Mouse (Mus musculus) forebrain, embryonic 14.5 days (tissue): Measurements from ENCODE around the gene BC037034. TPM values are rescaled to one million over a fixed set of nuclear protein-coding genes. Genes with fewer than 3 reads are reported as not detected.
"Not testable (repeated sequence)": the region's sequence is repeated elsewhere in the genome, so short reads cannot be mapped to it uniquely, and the experiment has no call there.

Source experiments
- ATAC-seq: fragments of 200-750 bp; cut with Nextera tagmentation; 2 replicates; pipeline ENCODE4 v1.8.0; 2017; ENCODE audit warnings: mild to moderate bottlenecking, moderate library complexity
- DNase-seq: peaks from one replicate; pipeline ENCODE4 v3.0.0-alpha.2; 2015; ENCODE audit warnings: low spot score
- H3K27ac ChIP-seq: fragments of 300-500 bp; sonication (generic); 2 replicates; pipeline ENCODE4 v1.5.1; 2014; ENCODE audit warnings: low read depth, mild to moderate bottlenecking, control low read depth, low read length, moderate library complexity
- H3K27me3 ChIP-seq: fragments of 300-500 bp; sonication (generic); replicated peaks from 2 replicates; pipeline ENCODE4 v1.6.1; 2014; ENCODE audit warnings: low read length, control low read depth, mixed read lengths; ENCODE audit not compliant: control insufficient read depth, insufficient read depth
- H3K36me3 ChIP-seq: fragments of 300-500 bp; sonication (generic); 2 replicates; pipeline ENCODE4 v1.6.1; 2014; ENCODE audit warnings: low read length, control low read depth; ENCODE audit not compliant: control insufficient read depth, insufficient read depth
- H3K4me1 ChIP-seq: fragments of 300-500 bp; sonication (generic); 2 replicates; pipeline ENCODE4 v1.6.1; 2014; ENCODE audit warnings: antibody characterized with exemption, low read length, control low read depth; ENCODE audit not compliant: control insufficient read depth, insufficient read depth
- H3K4me2 ChIP-seq: fragments of 300-500 bp; sonication (generic); 2 replicates; pipeline ENCODE4 v1.6.1; 2014; ENCODE audit warnings: mild to moderate bottlenecking, control low read depth, low read length
- H3K4me3 ChIP-seq: fragments of 300-500 bp; sonication (generic); 2 replicates; pipeline ENCODE4 v1.5.1; 2014; ENCODE audit warnings: low read depth, low read length, control low read depth
- H3K9ac ChIP-seq: fragments of 300-500 bp; sonication (generic); 2 replicates; pipeline ENCODE4 v1.6.1; 2014; ENCODE audit warnings: mild to moderate bottlenecking, low read length, control low read depth, moderate library complexity
- H3K9me3 ChIP-seq: fragments of 300-500 bp; sonication (generic); replicated peaks from 2 replicates; pipeline ENCODE4 v1.6.1; 2016; ENCODE audit warnings: low read length, control low read depth, mixed read lengths; ENCODE audit not compliant: control insufficient read depth
- WGBS: fragments of 180-500 bp; shearing (Covaris S2); extraction: QIAGEN DNeasy Blood & Tissue Kit; methylation state at CpG from one replicate; pipeline ENCODE4 v1.1.7; 2014; 5-methylcytosine and 5-hydroxymethylcytosine counted together
- polyA plus RNA-seq: library from polyadenylated mRNA; unstranded; fragments of >200 nt; fragmentation: Nextera tagmentation; extraction: Ambion mirVana; gene quantifications from 2 replicates; pipeline ENCODE4 v1.2.1, GENCODE M21; 2014

The BC037034 gene
- polyA plus RNA-seq, 1 experiment from 2014 or later: 8.9 TPM

GRCm38 (mm10) chr5:138216632-138217031 lies 47.2 kb downstream of the BC037034 start:
- not testable (repeated sequence) for DNase-seq, H3K4me2 ChIP-seq, H3K9ac ChIP-seq, H3K36me3 ChIP-seq, ATAC-seq, H3K27me3 ChIP-seq, H3K4me1 ChIP-seq, H3K27ac ChIP-seq, H3K4me3 ChIP-seq, H3K9me3 ChIP-seq
- WGBS: 95% methylated on average over 13 of the region's 13 CpGs

Other genes with a start within 250 kb of the BC037034 start
- gene Smok3a, start 242.8 kb downstream of the BC037034 start, polyA plus RNA-seq: not detected in 2 replicates
- gene Smok3b, start 242.6 kb downstream of the BC037034 start, polyA plus RNA-seq: not detected in 2 replicates
- gene Smok3c, start 210.8 kb downstream of the BC037034 start, polyA plus RNA-seq: not detected in 2 replicates
- 32.6 and 36.6 TPM in 2 replicates for gene Zkscan1, start 178.9 kb downstream of the BC037034 start, polyA plus RNA-seq
- gene Zscan21, start 147.1 kb downstream of the BC037034 start, polyA plus RNA-seq: 137 and 147 TPM in 2 replicates
- 21.8 and 24.3 TPM in 2 replicates for gene Zfp113, start 108.3 kb downstream of the BC037034 start, polyA plus RNA-seq
- gene Cops6, start 103.0 kb downstream of the BC037034 start, polyA plus RNA-seq: 249 and 270 TPM in 2 replicates
- gene Ap4m1, start 92.0 kb downstream of the BC037034 start, polyA plus RNA-seq: 16.4 and 17.0 TPM in 2 replicates
- 176 and 181 TPM in 2 replicates for gene Mcm7, start 91.6 kb downstream of the BC037034 start, polyA plus RNA-seq
- 95.4 and 96.5 TPM in 2 replicates for gene Taf6, start 76.6 kb downstream of the BC037034 start, polyA plus RNA-seq
- 36.4 and 37.1 TPM in 2 replicates for gene Cnpy4, start 76.5 kb downstream of the BC037034 start, polyA plus RNA-seq
- 11.9 and 13.1 TPM in 2 replicates for gene Mblac1, start 69.7 kb downstream of the BC037034 start, polyA plus RNA-seq
- gene Nxpe5, start 38.1 kb downstream of the BC037034 start, polyA plus RNA-seq: not detected in 2 replicates
- 73.7 and 88.2 TPM in 2 replicates for gene Lamtor4, start 8.6 kb downstream of the BC037034 start, polyA plus RNA-seq
- gene Gal3st4, start 8.8 kb upstream of the BC037034 start, polyA plus RNA-seq: 1.3 and 1.8 TPM in 2 replicates
- gene Gm43720, start 15.9 kb upstream of the BC037034 start, polyA plus RNA-seq: 0.09 TPM in 1 of 2 replicates, not detected in the other
- gene Gpc2, start 16.0 kb upstream of the BC037034 start, polyA plus RNA-seq: 34.9 and 37.8 TPM in 2 replicates
- 2.3 and 4.0 TPM in 2 replicates for gene Stag3, start 16.2 kb upstream of the BC037034 start, polyA plus RNA-seq
- gene Pvrig, start 77.9 kb upstream of the BC037034 start, polyA plus RNA-seq: not detected in 2 replicates
- 70.1 and 78.7 TPM in 2 replicates for gene Zfp157, start 177.4 kb upstream of the BC037034 start, polyA plus RNA-seq